Mouse (Mus musculus): ENCODE data around the gene Pax2. TPM values are rescaled to one million over a fixed set of nuclear protein-coding genes. Genes with fewer than 3 reads are reported as not detected.

Gene Pax2
- polyA plus RNA-seq, 1 experiment from 2014 or later = not detected

- DNase-seq (ENCODE audit: low spot score) (no peak), ATAC-seq (ENCODE audit: low FRiP score, low TSS enrichment) (no peak)
- no peak overlapping the region for H3K4me3 ChIP-seq (ENCODE audit: low read depth, low read length)
- TF ChIP-seq EP300 (optimal IDR thresholded peaks at IDR 0.05) = no peak
- TF ChIP-seq CTCF (IDR thresholded peaks at IDR 0.05; ENCODE audit: low read depth) = no peak
- no peaks in the 10 kb centered on the region for H3K36me3 ChIP-seq (ENCODE audit: control insufficient read depth, insufficient read depth, low read length)
- 55% methylated on average over 6 of the region's 6 CpGs for WGBS
- no peak overlapping the region for H3K4me2 ChIP-seq (replicated peaks; ENCODE audit: low read depth)
- no peaks in the 10 kb centered on the region for H3K27me3 ChIP-seq (ENCODE audit: control insufficient read depth, insufficient read depth, low read length)
- H3K4me1 ChIP-seq (replicated peaks; ENCODE audit: control insufficient read depth, insufficient read depth) = no peaks in the 10 kb centered on the region
- no peak overlapping the region for H3K27ac ChIP-seq (replicated peaks)
- no peak overlapping the region for H3K9ac ChIP-seq (ENCODE audit: low read length)
- H3K9me3 ChIP-seq (ENCODE audit: control insufficient read depth, low read length) = no peaks in the 10 kb centered on the region
Observed at GRCm38 (mm10) chr19:44818676-44819075, 62.8 kb downstream of the Pax2 start.

- TF ChIP-seq EP300 (optimal IDR thresholded peaks at IDR 0.05) (no peak), CTCF (IDR thresholded peaks at IDR 0.05; ENCODE audit: low read depth) (no peak)
- 55% methylated on average over 3 of the region's 3 CpGs for WGBS
- DNase-seq (ENCODE audit: low spot score) (no peak), ATAC-seq (ENCODE audit: low FRiP score, low TSS enrichment) (no peak)
- Histone ChIP-seq H3K9ac (ENCODE audit: low read length) (no peak overlapping the region), H3K36me3 (ENCODE audit: control insufficient read depth, insufficient read depth, low read length) (no peaks in the 10 kb centered on the region), H3K27ac (replicated peaks) (no peak overlapping the region), H3K9me3 (ENCODE audit: control insufficient read depth, low read length) (no peaks in the 10 kb centered on the region), H3K4me1 (replicated peaks; ENCODE audit: control insufficient read depth, insufficient read depth) (no peaks in the 10 kb centered on the region), H3K27me3 (ENCODE audit: control insufficient read depth, insufficient read depth, low read length) (no peaks in the 10 kb centered on the region), H3K4me2 (replicated peaks; ENCODE audit: low read depth) (no peak overlapping the region), H3K4me3 (ENCODE audit: low read depth, low read length) (no peak overlapping the region)
Observed at GRCm38 (mm10) chr19:44821581-44821980, 65.7 kb downstream of the Pax2 start.

GRCm38 (mm10) chr19:44822295-44822694 is 66.5 kb downstream of the Pax2 start:
- H3K4me2 ChIP-seq (replicated peaks; ENCODE audit: low read depth) = no peak overlapping the region
- H3K27ac ChIP-seq (replicated peaks) = no peak overlapping the region
- ATAC-seq (ENCODE audit: low FRiP score, low TSS enrichment) (no peak), DNase-seq (ENCODE audit: low spot score) (no peak)
- no peaks in the 10 kb centered on the region for H3K36me3 ChIP-seq (ENCODE audit: control insufficient read depth, insufficient read depth, low read length)
- no peak overlapping the region for H3K9ac ChIP-seq (ENCODE audit: low read length)
- no peaks in the 10 kb centered on the region for H3K9me3 ChIP-seq (ENCODE audit: control insufficient read depth, low read length)
- H3K4me1 ChIP-seq (replicated peaks; ENCODE audit: control insufficient read depth, insufficient read depth) = no peaks in the 10 kb centered on the region
- no peak overlapping the region for H3K4me3 ChIP-seq (ENCODE audit: low read depth, low read length)
- 59% methylated on average over 5 of the region's 5 CpGs for WGBS
- peak; percentile 14; the same call in 1 of the 2 replicates for TF ChIP-seq CTCF (IDR thresholded peaks at IDR 0.05; ENCODE audit: low read depth)
- no peak for TF ChIP-seq EP300 (optimal IDR thresholded peaks at IDR 0.05)
- no peaks in the 10 kb centered on the region for H3K27me3 ChIP-seq (ENCODE audit: control insufficient read depth, insufficient read depth, low read length)

- no peaks in the 10 kb centered on the region for H3K4me1 ChIP-seq (replicated peaks; ENCODE audit: control insufficient read depth, insufficient read depth)
- ATAC-seq (ENCODE audit: low FRiP score, low TSS enrichment) (no peak), DNase-seq (ENCODE audit: low spot score) (no peak)
- no peak overlapping the region for H3K4me3 ChIP-seq (ENCODE audit: low read depth, low read length)
- no peak overlapping the region for H3K27ac ChIP-seq (replicated peaks)
- WGBS = 47% methylated on average over 3 of the region's 3 CpGs
- no peak for TF ChIP-seq CTCF (IDR thresholded peaks at IDR 0.05; ENCODE audit: low read depth)
- TF ChIP-seq EP300 (optimal IDR thresholded peaks at IDR 0.05) = no peak
- H3K9me3 ChIP-seq (ENCODE audit: control insufficient read depth, low read length) = no peaks in the 10 kb centered on the region
- H3K27me3 ChIP-seq (ENCODE audit: control insufficient read depth, insufficient read depth, low read length) = no peaks in the 10 kb centered on the region
- no peak overlapping the region for H3K4me2 ChIP-seq (replicated peaks; ENCODE audit: low read depth)
- H3K9ac ChIP-seq (ENCODE audit: low read length) = no peak overlapping the region
- H3K36me3 ChIP-seq (ENCODE audit: control insufficient read depth, insufficient read depth, low read length) = no peaks in the 10 kb centered on the region
Observed at GRCm38 (mm10) chr19:44823657-44824056, 67.8 kb downstream of the Pax2 start.

DNA sequence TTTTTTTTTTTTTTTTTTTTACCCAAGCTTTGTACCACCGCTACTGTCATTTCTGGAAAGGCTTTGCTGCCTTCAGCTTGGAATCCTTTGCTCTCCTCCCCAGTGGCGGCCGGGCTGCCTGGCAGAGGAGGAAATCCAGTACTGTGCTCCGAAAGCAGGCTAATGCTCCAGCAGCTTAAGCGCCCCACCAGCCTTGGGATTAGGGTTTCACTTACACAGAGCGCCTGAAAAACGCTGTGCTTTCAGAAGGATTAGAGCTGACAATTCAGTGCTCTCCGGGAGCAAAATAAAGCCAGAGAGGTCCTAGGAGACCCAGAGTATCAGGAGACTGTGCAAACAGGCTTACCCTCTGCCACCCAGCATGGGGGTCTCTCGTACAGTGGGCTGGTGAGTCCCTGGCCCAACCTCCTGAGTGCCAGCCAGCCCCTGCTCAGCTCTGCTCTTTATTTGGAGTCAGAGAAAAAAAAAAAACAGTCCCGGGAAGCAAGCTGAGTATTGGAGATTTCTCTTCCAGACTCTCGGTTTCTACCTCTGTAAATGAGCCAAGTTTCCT is 69.4 kb downstream of the Pax2 start:
- no peaks in the 10 kb centered on the region for H3K27me3 ChIP-seq (ENCODE audit: control insufficient read depth, insufficient read depth, low read length)
- ATAC-seq (ENCODE audit: low FRiP score, low TSS enrichment) (no peak), DNase-seq (ENCODE audit: low spot score) (no peak)
- no peak overlapping the region for H3K9ac ChIP-seq (ENCODE audit: low read length)
- no peak overlapping the region for H3K27ac ChIP-seq (replicated peaks)
- H3K9me3 ChIP-seq (ENCODE audit: control insufficient read depth, low read length) = no peaks in the 10 kb centered on the region
- 0 out of 2 replicates have a peak overlapping the region, but pooled peaks have one; percentile 29 for H3K4me2 ChIP-seq (replicated peaks; ENCODE audit: low read depth)
- H3K36me3 ChIP-seq (ENCODE audit: control insufficient read depth, insufficient read depth, low read length) = no peaks in the 10 kb centered on the region
- no peak overlapping the region for H3K4me3 ChIP-seq (ENCODE audit: low read depth, low read length)
- no peaks in the 10 kb centered on the region for H3K4me1 ChIP-seq (replicated peaks; ENCODE audit: control insufficient read depth, insufficient read depth)
- TF ChIP-seq CTCF (IDR thresholded peaks at IDR 0.05; ENCODE audit: low read depth) (no peak), EP300 (optimal IDR thresholded peaks at IDR 0.05) (no peak)
- 12% methylated on average over 11 of the region's 11 CpGs for WGBS

GRCm38 (mm10) chr19:44825819-44826218 is 70.0 kb downstream of the Pax2 start:
- 26% methylated on average over 4 of the region's 4 CpGs for WGBS
- Histone ChIP-seq H3K27ac (replicated peaks) (no peak overlapping the region), H3K27me3 (ENCODE audit: control insufficient read depth, insufficient read depth, low read length) (no peaks in the 10 kb centered on the region), H3K4me2 (replicated peaks; ENCODE audit: low read depth) (no peak overlapping the region), H3K4me1 (replicated peaks; ENCODE audit: control insufficient read depth, insufficient read depth) (no peaks in the 10 kb centered on the region), H3K9ac (ENCODE audit: low read length) (no peak overlapping the region), H3K4me3 (ENCODE audit: low read depth, low read length) (no peak overlapping the region), H3K9me3 (ENCODE audit: control insufficient read depth, low read length) (no peaks in the 10 kb centered on the region), H3K36me3 (ENCODE audit: control insufficient read depth, insufficient read depth, low read length) (no peaks in the 10 kb centered on the region)
- no peak for DNase-seq (ENCODE audit: low spot score)
- no peak for ATAC-seq (ENCODE audit: low FRiP score, low TSS enrichment)
- TF ChIP-seq CTCF (IDR thresholded peaks at IDR 0.05; ENCODE audit: low read depth) (peak; percentile 42), EP300 (optimal IDR thresholded peaks at IDR 0.05) (no peak)

All from stomach, postnatal 0 days (tissue).